Mouse (Mus musculus): Measurements from ENCODE around the gene A630001G21Rik. TPM values are rescaled to one million over a fixed set of nuclear protein-coding genes. Genes with fewer than 3 reads are reported as not detected.

Gene A630001G21Rik
- total and polyA plus RNA-seq, 2 experiments from 2014 or later: 0.25 to 2.0 TPM

- H3K9me3 ChIP-seq (ENCODE audit: low read length): no peaks in the 10 kb centered on the region
- no peak overlapping the region for H3K4me3 ChIP-seq (ENCODE audit: low read depth, low read length)
- WGBS: 72% methylated on average over 3 of the region's 3 CpGs
- H3K9ac ChIP-seq: no peak overlapping the region
- no peak overlapping the region for H3K27ac ChIP-seq (ENCODE audit: low read depth, low read length)
- no peak for ATAC-seq
- no peak overlapping the region for H3K4me2 ChIP-seq (ENCODE audit: low read depth)
- no peak for DNase-seq
- no peaks in the 10 kb centered on the region for H3K36me3 ChIP-seq (ENCODE audit: insufficient read depth)
- no peak for TF ChIP-seq CTCF (IDR thresholded peaks at IDR 0.05; ENCODE audit: low read depth)
- H3K27me3 ChIP-seq (ENCODE audit: insufficient read depth, low read length): no peaks in the 10 kb centered on the region
- no peaks in the 10 kb centered on the region for H3K4me1 ChIP-seq (ENCODE audit: insufficient read depth)
These were observed 6.5 kb downstream of the A630001G21Rik start for GRCm38 (mm10) chr1:85771976-85772375.

DNA sequence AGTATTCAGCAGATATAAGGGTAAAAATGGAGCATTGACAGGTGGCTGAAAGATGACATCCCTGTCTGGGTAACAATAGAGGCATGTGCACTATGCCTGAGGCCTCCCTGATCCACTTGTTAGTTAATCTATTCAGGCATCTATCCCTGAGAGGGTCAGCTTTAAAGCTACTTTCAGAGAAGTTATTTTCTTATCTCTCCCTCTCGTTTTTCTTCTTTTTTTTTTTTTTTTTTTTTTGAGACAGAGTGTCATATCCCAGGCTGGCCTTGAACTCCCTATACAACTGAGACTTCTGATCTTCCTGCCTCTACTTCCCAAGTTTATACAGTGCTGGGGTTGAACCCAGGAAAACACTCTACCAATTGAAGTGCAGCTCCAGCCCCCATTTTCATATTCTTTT, 10.7 kb downstream of the A630001G21Rik start:
- H3K36me3 ChIP-seq (ENCODE audit: insufficient read depth): no peaks in the 10 kb centered on the region
- ATAC-seq (no peak), DNase-seq (no peak)
- no peak overlapping the region for H3K9ac ChIP-seq
- no peak for TF ChIP-seq CTCF (IDR thresholded peaks at IDR 0.05; ENCODE audit: low read depth)
- 71% methylated on average over 1 of the region's 1 CpGs for WGBS
- H3K9me3 ChIP-seq (ENCODE audit: low read length): no peaks in the 10 kb centered on the region
- no peaks in the 10 kb centered on the region for H3K4me1 ChIP-seq (ENCODE audit: insufficient read depth)
- no peak overlapping the region for H3K4me2 ChIP-seq (ENCODE audit: low read depth)
- no peak overlapping the region for H3K4me3 ChIP-seq (ENCODE audit: low read depth, low read length)
- no peak overlapping the region for H3K27ac ChIP-seq (ENCODE audit: low read depth, low read length)
- no peaks in the 10 kb centered on the region for H3K27me3 ChIP-seq (ENCODE audit: insufficient read depth, low read length)

GRCm38 (mm10) chr1:85766120-85766519, 12.3 kb downstream of the A630001G21Rik start:
- WGBS: 83% methylated on average over 3 of the region's 3 CpGs
- Histone ChIP-seq H3K4me1 (ENCODE audit: insufficient read depth) (no peaks in the 10 kb centered on the region), H3K9ac (no peak overlapping the region), H3K36me3 (ENCODE audit: insufficient read depth) (no peaks in the 10 kb centered on the region), H3K9me3 (ENCODE audit: low read length) (no peaks in the 10 kb centered on the region), H3K4me3 (ENCODE audit: low read depth, low read length) (no peak overlapping the region), H3K4me2 (ENCODE audit: low read depth) (no peak overlapping the region), H3K27me3 (ENCODE audit: insufficient read depth, low read length) (no peaks in the 10 kb centered on the region), H3K27ac (ENCODE audit: low read depth, low read length) (no peak overlapping the region)
- no peak for DNase-seq
- TF ChIP-seq CTCF (IDR thresholded peaks at IDR 0.05; ENCODE audit: low read depth): no peak
- no peak for ATAC-seq

DNA sequence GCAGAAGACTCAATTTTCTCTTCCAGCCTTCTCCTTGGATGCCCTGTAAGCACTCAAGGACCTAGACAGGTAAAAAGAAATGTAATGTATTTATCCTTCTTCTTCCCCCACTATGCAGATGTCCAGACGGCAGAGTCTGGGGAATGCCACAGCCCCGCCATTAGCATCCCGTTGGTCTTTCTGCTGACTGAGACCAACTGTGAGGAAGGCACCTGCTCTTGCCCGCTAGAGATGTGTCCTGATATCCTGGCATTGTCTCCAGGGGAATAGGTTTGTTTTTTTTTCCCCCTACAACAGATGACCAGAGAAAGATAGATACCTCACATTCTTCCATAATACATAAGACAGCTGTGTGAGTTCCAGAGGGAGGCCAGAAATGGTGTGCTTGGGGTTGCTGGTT, 14.2 kb downstream of the A630001G21Rik start:
- no peak overlapping the region for H3K4me2 ChIP-seq (ENCODE audit: low read depth)
- no peaks in the 10 kb centered on the region for H3K4me1 ChIP-seq (ENCODE audit: insufficient read depth)
- H3K36me3 ChIP-seq (ENCODE audit: insufficient read depth): no peaks in the 10 kb centered on the region
- ATAC-seq (no peak), DNase-seq (no peak)
- no peak for TF ChIP-seq CTCF (IDR thresholded peaks at IDR 0.05; ENCODE audit: low read depth)
- H3K9me3 ChIP-seq (ENCODE audit: low read length): no peaks in the 10 kb centered on the region
- H3K9ac ChIP-seq: no peak overlapping the region
- no peak overlapping the region for H3K27ac ChIP-seq (ENCODE audit: low read depth, low read length)
- no peaks in the 10 kb centered on the region for H3K27me3 ChIP-seq (ENCODE audit: insufficient read depth, low read length)
- WGBS: 73% methylated on average over 4 of the region's 4 CpGs
- H3K4me3 ChIP-seq (ENCODE audit: low read depth, low read length): no peak overlapping the region

GRCm38 (mm10) chr1:85763386-85763785, 15.1 kb downstream of the A630001G21Rik start:
- ATAC-seq (no peak), DNase-seq (no peak)
- H3K4me3 ChIP-seq (ENCODE audit: low read depth, low read length): no peak overlapping the region
- no peaks in the 10 kb centered on the region for H3K36me3 ChIP-seq (ENCODE audit: insufficient read depth)
- H3K9me3 ChIP-seq (ENCODE audit: low read length): no peaks in the 10 kb centered on the region
- H3K9ac ChIP-seq: no peak overlapping the region
- no peak overlapping the region for H3K27ac ChIP-seq (ENCODE audit: low read depth, low read length)
- H3K4me1 ChIP-seq (ENCODE audit: insufficient read depth): no peaks in the 10 kb centered on the region
- no peak overlapping the region for H3K4me2 ChIP-seq (ENCODE audit: low read depth)
- no peaks in the 10 kb centered on the region for H3K27me3 ChIP-seq (ENCODE audit: insufficient read depth, low read length)
- TF ChIP-seq CTCF (IDR thresholded peaks at IDR 0.05; ENCODE audit: low read depth): no peak
- 88% methylated on average over 6 of the region's 6 CpGs for WGBS

- H3K9me3 ChIP-seq (ENCODE audit: low read length): no peaks in the 10 kb centered on the region
These were observed 16.8 kb downstream of the A630001G21Rik start for GRCm38 (mm10) chr1:85761665-85762064.

GRCm38 (mm10) chr1:85758969-85759293, 19.5 kb downstream of the A630001G21Rik start:
- no peak overlapping the region for H3K4me2 ChIP-seq (ENCODE audit: low read depth)
- H3K9me3 ChIP-seq (ENCODE audit: low read length): no peaks in the 10 kb centered on the region
- no peaks in the 10 kb centered on the region for H3K4me1 ChIP-seq (ENCODE audit: insufficient read depth)
- no peak overlapping the region for H3K4me3 ChIP-seq (ENCODE audit: low read depth, low read length)
- H3K27ac ChIP-seq (ENCODE audit: low read depth, low read length): no peak overlapping the region
- no peak for ATAC-seq
- no peak overlapping the region for H3K9ac ChIP-seq
- no peaks in the 10 kb centered on the region for H3K36me3 ChIP-seq (ENCODE audit: insufficient read depth)
- WGBS: 6% methylated on average over 1 of the region's 1 CpGs
- no peaks in the 10 kb centered on the region for H3K27me3 ChIP-seq (ENCODE audit: insufficient read depth, low read length)
- TF ChIP-seq CTCF (IDR thresholded peaks at IDR 0.05; ENCODE audit: low read depth): no peak
- DNase-seq: no peak

More at GRCm38 (mm10) chr1:85761665-85762064, 16.8 kb downstream of the A630001G21Rik start:
- TF ChIP-seq CTCF (IDR thresholded peaks at IDR 0.05; ENCODE audit: low read depth): no peak
- 87% methylated on average over 4 of the region's 4 CpGs for WGBS
- Histone ChIP-seq H3K27me3 (ENCODE audit: insufficient read depth, low read length) (no peaks in the 10 kb centered on the region), H3K4me2 (ENCODE audit: low read depth) (no peak overlapping the region), H3K36me3 (ENCODE audit: insufficient read depth) (no peaks in the 10 kb centered on the region), H3K27ac (ENCODE audit: low read depth, low read length) (no peak overlapping the region), H3K4me1 (ENCODE audit: insufficient read depth) (no peaks in the 10 kb centered on the region), H3K4me3 (ENCODE audit: low read depth, low read length) (no peak overlapping the region), H3K9ac (no peak overlapping the region)
- ATAC-seq (no peak), DNase-seq (no peak)

All from forebrain, postnatal 0 days (tissue).